Mouse (Mus musculus) 3T3-L1 (cell line): ENCODE measurements at regions not wholly inside any gene's neighbourhood (a gene's known extent, or its start where the extent isn't known, plus 50 kb on each side); places are given as distances from the start of the nearest gene placed in this dataset.

ENCODE experiments used
- DNase-seq: peaks from one replicate; pipeline ENCODE4 v3.0.0-alpha.2; 2015; ENCODE audit warnings: low read depth, low spot score

GRCm38 (mm10) chr5:126933466-126933865 is 308.1 kb upstream of the Tmem132c start:
- DNase-seq, result no peak

DNA sequence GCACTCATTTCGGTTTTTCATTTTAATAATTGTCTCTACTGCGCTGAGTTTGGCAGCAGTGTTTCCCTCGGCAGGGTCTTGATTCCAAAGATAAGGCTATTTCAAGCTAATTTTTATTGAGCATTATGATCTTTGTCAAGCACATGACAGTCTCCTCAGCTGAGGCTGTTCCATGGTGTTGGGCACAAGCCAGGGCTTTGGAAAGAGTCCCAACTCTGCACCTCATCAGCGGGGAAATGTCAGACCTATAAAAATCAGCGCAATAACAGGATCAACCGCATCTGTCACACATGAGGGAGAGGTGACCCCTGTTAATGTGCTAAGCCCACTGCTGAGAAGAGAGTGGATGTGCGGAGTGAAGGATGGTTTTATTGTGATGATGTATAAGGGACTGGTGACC is 296.7 kb upstream of the Tmem132c start:
- no peak for DNase-seq

DNA sequence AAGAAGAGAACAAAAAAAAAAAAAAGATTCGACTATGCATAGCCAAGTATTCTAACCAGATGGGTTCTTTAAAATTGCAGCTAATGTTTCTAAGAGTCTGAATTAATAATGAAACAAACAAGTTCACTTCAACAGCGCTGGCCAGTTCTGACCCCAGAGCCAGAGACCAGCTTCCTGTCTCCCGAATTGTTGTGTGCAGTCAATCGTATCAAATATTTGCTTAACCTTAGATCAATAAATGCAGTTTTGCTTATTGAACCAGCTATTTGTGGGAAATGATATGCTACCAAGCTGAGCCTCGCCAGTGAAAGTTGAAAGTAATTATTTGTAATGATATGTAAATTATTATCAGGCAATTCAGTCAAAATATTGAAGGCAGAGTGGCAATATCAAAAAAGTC is 287.4 kb upstream of the Tmem132c start:
- no peak for DNase-seq

DNA sequence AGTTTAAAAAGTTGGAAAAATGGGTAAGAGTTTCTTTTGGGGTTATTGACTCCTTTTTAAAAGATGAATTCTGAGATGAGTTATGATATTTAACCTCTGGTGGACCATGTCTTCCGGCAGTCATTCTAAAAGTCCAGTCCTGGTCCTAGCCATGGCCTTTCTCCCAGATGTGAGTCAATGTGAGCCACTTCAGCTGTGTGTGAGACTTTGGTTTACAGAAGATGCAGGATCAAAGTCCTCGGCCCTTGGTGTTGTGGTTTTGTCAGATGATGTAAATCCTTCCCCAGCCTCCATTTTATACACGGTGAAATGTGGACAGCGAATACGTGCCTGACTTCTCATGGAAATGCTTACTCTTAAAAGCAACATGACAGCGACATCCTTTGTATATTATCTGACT is 287.0 kb upstream of the Tmem132c start:
- DNase-seq, result no peak

GRCm38 (mm10) chr5:126964577-126964976 is 277.0 kb upstream of the Tmem132c start:
- DNase-seq, result no peak

GRCm38 (mm10) chr5:126967076-126967475 is 274.5 kb upstream of the Tmem132c start:
- DNase-seq, result no peak

DNA sequence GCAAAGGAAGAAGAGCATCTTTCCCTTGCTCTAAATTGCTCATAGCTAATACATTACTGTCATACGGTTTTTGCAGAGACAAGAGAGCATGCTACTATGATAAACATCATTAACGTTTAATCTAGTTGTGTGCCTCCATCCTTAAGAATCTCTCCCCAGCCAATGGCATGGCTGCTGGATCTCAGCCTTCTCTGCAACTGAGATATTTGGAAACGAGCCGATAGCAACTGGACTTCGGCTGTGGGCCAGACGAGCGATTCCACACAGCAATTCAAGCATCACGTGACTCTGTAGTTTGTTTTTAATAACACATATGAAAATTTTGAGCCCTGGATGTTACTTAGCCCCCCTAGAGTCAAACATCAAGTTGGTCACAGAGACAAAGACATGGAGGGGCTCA is 272.2 kb upstream of the Tmem132c start:
- DNase-seq, result no peak

DNA sequence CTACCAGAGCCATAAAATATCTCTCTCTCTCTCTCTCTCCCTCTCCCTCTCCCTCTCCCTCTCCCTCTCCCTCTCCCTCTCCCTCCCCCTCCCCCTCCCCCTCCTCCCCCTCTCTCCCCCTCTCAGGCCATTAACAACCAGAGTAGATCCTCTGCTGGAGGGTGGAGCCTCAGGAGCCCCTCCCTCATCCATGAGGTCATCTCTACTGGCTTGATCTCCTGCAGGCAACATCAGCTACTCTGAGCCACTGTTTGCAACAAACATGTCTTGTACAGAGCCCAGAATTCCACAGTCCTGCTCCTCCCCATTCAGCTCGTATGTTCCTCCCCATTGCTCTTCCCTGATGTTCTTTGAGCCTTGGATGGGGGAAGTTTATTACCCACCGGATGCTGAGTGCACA is 270.3 kb upstream of the Tmem132c start:
- DNase-seq, result no peak

GRCm38 (mm10) chr5:126971981-126972380 is 269.6 kb upstream of the Tmem132c start:
- DNase-seq, result no peak

DNA sequence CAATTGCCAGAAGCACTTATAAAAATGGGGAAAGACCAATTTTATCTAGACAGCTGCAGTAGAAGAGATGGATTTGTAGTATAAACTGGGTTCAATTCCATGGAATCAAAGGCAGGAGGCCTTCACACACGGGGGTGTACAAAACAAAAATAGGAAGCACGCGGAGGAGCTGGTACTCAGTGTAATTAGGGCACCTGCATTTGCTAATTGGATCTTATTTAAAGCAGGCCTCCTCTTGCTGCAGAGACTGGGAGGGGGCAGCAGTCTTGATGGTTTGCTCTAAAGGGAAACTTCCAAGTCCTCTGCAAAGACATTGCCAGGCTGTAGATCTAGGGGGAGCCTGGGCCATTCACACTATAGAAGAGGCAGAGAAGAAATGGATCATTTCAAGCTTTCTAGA is 268.2 kb upstream of the Tmem132c start:
- DNase-seq, result no peak

- DNase-seq, result no peak
Measured at GRCm38 (mm10) chr5:126974565-126974964, 267.0 kb upstream of the Tmem132c start.

- no peak for DNase-seq
Measured at GRCm38 (mm10) chr5:126995577-126995976, 246.0 kb upstream of the Tmem132c start.

DNA sequence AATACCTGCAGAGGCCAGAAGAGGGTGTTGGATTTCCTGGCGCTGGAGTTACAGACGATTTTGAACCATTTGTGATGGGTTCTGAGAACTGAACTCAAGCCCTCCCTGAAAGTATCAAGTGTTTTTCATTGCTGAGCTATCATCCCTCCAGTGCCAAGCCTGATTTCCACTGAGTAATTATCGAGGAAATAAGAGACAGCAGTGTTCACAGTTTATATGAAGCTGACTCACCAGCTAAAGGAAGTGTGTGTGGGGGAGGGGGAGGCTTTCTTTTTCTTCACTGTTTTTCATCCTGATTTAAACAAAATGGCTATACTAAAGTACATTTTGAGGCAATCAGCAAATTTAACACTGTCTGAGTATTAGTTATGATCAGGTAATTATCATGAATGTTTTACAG is 227.4 kb upstream of the Tmem132c start:
- DNase-seq, result no peak

GRCm38 (mm10) chr5:127016467-127017060 is 225.0 kb upstream of the Tmem132c start:
- DNase-seq, result no peak

DNA sequence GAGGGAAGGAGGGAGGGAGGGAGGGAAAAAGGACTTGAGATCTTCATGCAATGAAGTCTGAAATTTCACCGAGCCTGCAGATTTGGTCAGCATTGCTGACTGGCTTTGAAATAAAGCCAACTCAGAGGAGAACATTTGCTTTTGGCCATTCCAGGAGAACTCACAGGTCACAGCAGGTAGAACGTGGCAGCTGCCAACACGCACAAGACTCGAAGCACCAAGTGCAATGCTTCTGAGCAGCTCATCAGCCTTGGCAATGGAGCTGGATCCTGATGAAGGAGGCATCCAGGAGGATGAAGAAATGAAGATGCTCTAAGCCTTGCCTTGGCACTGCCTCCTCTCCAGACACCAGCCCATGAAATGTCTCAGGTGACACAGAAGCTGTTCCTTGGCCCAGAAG is 223.6 kb upstream of the Tmem132c start:
- no peak for DNase-seq

- no peak for DNase-seq
Measured at GRCm38 (mm10) chr5:127036472-127036871, 205.1 kb upstream of the Tmem132c start.

GRCm38 (mm10) chr5:127057770-127058169 is 183.8 kb upstream of the Tmem132c start:
- no peak for DNase-seq

DNA sequence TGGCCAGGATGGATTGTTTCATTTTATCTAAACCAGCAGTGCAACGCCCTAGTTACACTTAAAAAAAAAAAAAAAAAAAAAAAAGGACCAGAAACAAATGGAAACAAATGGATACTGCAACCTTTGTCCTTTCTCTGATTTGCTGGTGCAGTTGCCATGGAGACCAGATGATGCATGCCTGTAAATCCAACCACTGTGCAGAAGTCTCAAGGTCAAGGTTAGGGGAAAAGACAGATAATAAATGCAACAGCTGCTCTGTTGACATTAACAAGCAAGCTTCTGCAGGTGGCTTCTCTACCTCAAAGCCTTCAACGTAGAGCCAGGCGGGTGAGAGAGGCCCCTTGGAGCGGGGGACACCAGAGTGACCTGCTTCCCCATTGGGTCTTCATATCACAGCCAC is 167.3 kb upstream of the Tmem132c start:
- no peak for DNase-seq
